In genomic region chr5:140383559-140383958, GRCm38 (mm10) we compare ENCODE assay signal across 10 mouse cellular contexts. TPM values are rescaled to one million over a fixed set of nuclear protein-coding genes. Genes with fewer than 3 reads are reported as not detected.
A peak's percentile ranks its signal among the peaks of the same experiment; 100 is the strongest.
DNase-seq lines count a peak whose midpoint lies in the region; ATAC-seq and TF ChIP-seq lines count a peak whose summit lies in the region.
"Had no signal": no experiment of that assay in that cellular context is flagged by ENCODE, and none has a peak within 500 bp of the region (broad histone marks: within the 10 kb centered on the region; RNA-seq: fewer than 3 reads in every experiment).

No protein-coding gene starts in this region.

- WGBS in heart, embryonic 11.5 days (ENCODE audit: insufficient replicate concordance) = 16% methylated on average over 7 of the region's 7 CpGs
- 37% methylated on average over 7 of the region's 7 CpGs for WGBS in lung, adult 2 months

- H3K27ac ChIP-seq in heart, embryonic 11.5 days (ENCODE audit: low read depth, low read length) = peak overlapping the region; percentile 73

- 0 out of 2 replicates have a peak overlapping the region, but pooled peaks have one; percentile 1 for H3K4me3 ChIP-seq in heart, embryonic 11.5 days (ENCODE audit: low read depth, low read length)
- no peak overlapping the region for H3K4me3 ChIP-seq in lung, adult 2 months (replicated peaks; ENCODE audit: extremely low read depth, low read depth, low read length)

- ATAC-seq in heart, embryonic 11.5 days (replicated peaks; ENCODE audit: insufficient number of reproducible peaks, low FRiP score, low TSS enrichment) = no peak
- ATAC-seq in CD4-positive, CD25-positive, alpha-beta regulatory T cell, adult 4 months = no peak

- H3K4me1 ChIP-seq in heart, embryonic 11.5 days (ENCODE audit: control insufficient read depth, insufficient read depth, low read length) = peaks cover 26% of the 10 kb centered on the region
- peaks cover 16% of the 10 kb centered on the region; the same call in 1 of the 2 replicates for H3K4me1 ChIP-seq in lung, adult 2 months (ENCODE audit: control insufficient read depth, insufficient read depth, low read length)

- H3K36me3 ChIP-seq in heart, embryonic 11.5 days (ENCODE audit: control insufficient read depth, insufficient read depth, low read length) = no peaks in the 10 kb centered on the region

- no peak for DNase-seq in heart, postnatal 4 days
- DNase-seq in B cell, adult 2 months = peak; percentile 52 to 59
- DNase-seq in kidney, adult 11 months = peak; percentile 65
- DNase-seq in lung, adult 2 months = peak; percentile 24
- no peak for DNase-seq in cerebellum, postnatal 36 days
- DNase-seq in layer of hippocampus, postnatal 25 days (ENCODE audit: extremely low spot score in 1 of 2, low spot score in 1 of 2) = no peak
- DNase-seq: layer of hippocampus, adult 9-11 months; thymus, adult 18-20 months had no signal

- H3K27me3 ChIP-seq in heart, embryonic 11.5 days (ENCODE audit: control insufficient read depth, insufficient read depth, low read length) = no peaks in the 10 kb centered on the region

- H3K4me2 ChIP-seq in heart, embryonic 11.5 days = peak overlapping the region; percentile 47

- H3K9ac ChIP-seq in heart, embryonic 11.5 days (ENCODE audit: low read depth, low read length) = peak overlapping the region; percentile 57

- no peaks in the 10 kb centered on the region for H3K9me3 ChIP-seq in heart, embryonic 11.5 days (replicated peaks; ENCODE audit: control insufficient read depth, low read length)

- TF ChIP-seq POLR2A in lung, adult 2 months (IDR thresholded peaks at IDR 0.05; ENCODE audit: borderline replicate concordance, extremely low read depth, low read depth, low read length) = no peak

- no peak for TF ChIP-seq CTCF in lung, adult 2 months (IDR thresholded peaks at IDR 0.05; ENCODE audit: insufficient read depth, low read length)

RNA-seq across cellular contexts. Expression of gene Snx8, which starts 5.5 kb away (rescaled TPM):
- 8.8 and 9.8 TPM in 2 replicates for polyA plus RNA-seq in heart, embryonic 11.5 days (2014; fragmentation: Nextera tagmentation; extraction: Ambion mirVana)
- total RNA-seq in heart, postnatal 4 days (2021) = 10 to 100 TPM; 19.6 to 20.0 TPM
- 18.7 and 20.0 TPM in 2 replicates for polyA plus RNA-seq in lung, adult 2 months (2012; rRNA removed)
- 1 to 10 TPM in 1 of 2 experiments, under 1 TPM in 1; 0.30 to 6.1 TPM for polyA plus RNA-seq in CD4-positive, CD25-positive, alpha-beta regulatory T cell, adult 4 months (2017; shearing (Covaris generic))
- total RNA-seq in layer of hippocampus, postnatal 25 days (2021) = 10 to 100 TPM; 11.9 to 13.1 TPM

RNA-seq across cellular contexts. Expression of gene Eif3b, which starts 35.6 kb away (rescaled TPM):
- 114 and 122 TPM in 2 replicates for polyA plus RNA-seq in heart, embryonic 11.5 days (2014; fragmentation: Nextera tagmentation; extraction: Ambion mirVana)
- 100 to 1,000 TPM; 118 to 122 TPM for total RNA-seq in heart, postnatal 4 days (2021)
- 83.0 and 86.2 TPM in 2 replicates for polyA plus RNA-seq in lung, adult 2 months (2012; rRNA removed)
- polyA plus RNA-seq in CD4-positive, CD25-positive, alpha-beta regulatory T cell, adult 4 months (2017; shearing (Covaris generic)) = 10 to 100 TPM; 17.8 to 25.9 TPM
- total RNA-seq in layer of hippocampus, postnatal 25 days (2021) = 10 to 100 TPM; 89.2 to 95.6 TPM

RNA-seq across cellular contexts. Expression of gene Mrm2, which starts 51.9 kb away (rescaled TPM):
- polyA plus RNA-seq in heart, embryonic 11.5 days (2014; fragmentation: Nextera tagmentation; extraction: Ambion mirVana) = 17.1 and 17.4 TPM in 2 replicates
- total RNA-seq in heart, postnatal 4 days (2021) = 1 to 10 TPM; 7.2 to 7.8 TPM
- polyA plus RNA-seq in lung, adult 2 months (2012; rRNA removed) = 5.4 and 7.4 TPM in 2 replicates
- 10 to 100 TPM; 10.6 to 14.9 TPM for polyA plus RNA-seq in CD4-positive, CD25-positive, alpha-beta regulatory T cell, adult 4 months (2017; shearing (Covaris generic))
- total RNA-seq in layer of hippocampus, postnatal 25 days (2021) = 1 to 10 TPM; 8.5 to 9.8 TPM

Comparison
In these comparisons a context has a peak if more than half of its experiments do, and no peak if none do; other contexts are left out.
1. DNase-seq: peak in B cell, adult 2 months (2 of 2), kidney, adult 11 months (single experiment) and lung, adult 2 months (single experiment); none in heart, postnatal 4 days (single experiment), cerebellum, postnatal 36 days (0 of 2) and layer of hippocampus, postnatal 25 days (0 of 2).